Mouse (Mus musculus): ENCODE measurements around the gene Vmn1r179. TPM values are rescaled to one million over a fixed set of nuclear protein-coding genes. Genes with fewer than 3 reads are reported as not detected.
"Not testable (repeated sequence)": the region's sequence is repeated elsewhere in the genome, so short reads cannot be mapped to it uniquely, and the experiment has no call there.

Gene Vmn1r179
- total RNA-seq (2015; ENCODE audit: low replicate concordance): not detected in 2 replicates
- total RNA-seq (2017; ENCODE audit: low replicate concordance): not detected in 2 replicates

- no peak for ATAC-seq (replicated peaks; ENCODE audit: low FRiP score, poor library complexity, severe bottlenecking)
Observed at GRCm38 (mm10) chr7:23926678-23927077, at the start of gene Vmn1r179. TSS of gene Vmn1r179 (plus strand) at chr7:23926978.

DNA sequence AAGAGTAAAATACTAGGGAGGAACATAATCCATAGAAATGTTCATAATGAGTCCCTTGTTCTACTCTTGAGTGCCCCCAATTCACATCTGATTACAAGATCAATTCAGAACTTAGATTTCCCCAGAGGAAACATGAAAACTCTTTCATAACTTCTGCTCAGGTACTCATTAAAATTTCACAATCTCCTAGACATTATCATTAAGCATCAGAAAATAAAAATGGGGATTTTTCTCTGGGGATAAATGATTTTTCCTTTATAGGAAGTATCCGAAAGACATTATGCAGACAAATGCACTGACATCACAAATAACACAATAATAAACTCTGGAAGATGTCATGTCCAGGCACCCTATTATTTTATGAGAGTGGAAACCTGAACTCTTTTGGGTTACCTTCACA lies 35.1 kb upstream of the Vmn1r179 start, which contains the start of gene Vmn1r178:
TSS of gene Vmn1r178 (plus strand) at position 301 of the 400 bp plus-strand sequence.
- no peak for ATAC-seq (replicated peaks; ENCODE audit: low FRiP score, poor library complexity, severe bottlenecking)

GRCm38 (mm10) chr7:23950332-23950731 lies 23.6 kb downstream of the Vmn1r179 start, which contains the start of gene Vmn1r180:
TSS of gene Vmn1r180 (plus strand) at chr7:23950632.
- ATAC-seq (replicated peaks; ENCODE audit: low FRiP score, poor library complexity, severe bottlenecking): no peak

DNA sequence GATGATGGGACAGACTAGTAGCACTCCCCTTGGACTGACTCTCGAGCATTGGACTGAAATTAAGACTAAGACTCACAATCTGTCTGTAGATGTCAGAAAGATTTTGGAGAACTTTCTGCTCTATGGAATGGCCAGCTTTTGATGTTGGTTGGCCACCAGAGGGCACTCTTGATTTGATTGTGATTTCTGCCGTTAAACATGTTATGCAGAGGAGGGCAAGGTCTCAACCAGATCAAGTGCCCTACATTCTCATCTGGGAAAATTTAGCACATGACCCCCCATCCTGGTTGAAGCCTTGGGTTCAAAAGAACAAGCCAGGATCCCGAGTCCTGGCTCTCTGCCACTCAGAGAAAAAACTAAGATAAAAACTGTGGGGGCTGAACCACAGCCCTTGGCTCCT lies 41.3 kb downstream of the Vmn1r179 start:
- ATAC-seq (replicated peaks; ENCODE audit: low FRiP score, poor library complexity, severe bottlenecking): not testable (repeated sequence)

- not testable (repeated sequence) for ATAC-seq (replicated peaks; ENCODE audit: low FRiP score, poor library complexity, severe bottlenecking)
Observed at GRCm38 (mm10) chr7:23974315-23974714, 47.5 kb downstream of the Vmn1r179 start, which contains the start of gene Vmn1r181. TSS of gene Vmn1r181 (plus strand) at chr7:23974615.

Other genes starting within 250 kb of the Vmn1r179 start
- gene Vmn1r173, start 226.3 kb upstream of the Vmn1r179 start, total RNA-seq (2015; ENCODE audit: low replicate concordance): not detected in 2 replicates
- gene Vmn1r173, start 226.3 kb upstream of the Vmn1r179 start, total RNA-seq (2017; ENCODE audit: low replicate concordance): not detected in 2 replicates
- not detected in 2 replicates for gene Vmn1r174, start 174.7 kb upstream of the Vmn1r179 start, total RNA-seq (2015; ENCODE audit: low replicate concordance)
- gene Vmn1r174, start 174.7 kb upstream of the Vmn1r179 start, total RNA-seq (2017; ENCODE audit: low replicate concordance): not detected in 2 replicates
- not detected in 2 replicates for gene Vmn1r175, start 116.3 kb upstream of the Vmn1r179 start, total RNA-seq (2015; ENCODE audit: low replicate concordance)
- gene Vmn1r175, start 116.3 kb upstream of the Vmn1r179 start, total RNA-seq (2017; ENCODE audit: low replicate concordance): not detected in 2 replicates
- not detected in 2 replicates for gene Vmn1r176, start 89.6 kb upstream of the Vmn1r179 start, total RNA-seq (2015; ENCODE audit: low replicate concordance)
- gene Vmn1r176, start 89.6 kb upstream of the Vmn1r179 start, total RNA-seq (2017; ENCODE audit: low replicate concordance): not detected in 2 replicates
- gene Vmn1r177, start 60.5 kb upstream of the Vmn1r179 start, total RNA-seq (2015; ENCODE audit: low replicate concordance): not detected in 2 replicates
- not detected in 2 replicates for gene Vmn1r177, start 60.5 kb upstream of the Vmn1r179 start, total RNA-seq (2017; ENCODE audit: low replicate concordance)
- not detected in 2 replicates for gene Vmn1r178, start 35.0 kb upstream of the Vmn1r179 start, total RNA-seq (2015; ENCODE audit: low replicate concordance)
- gene Vmn1r178, start 35.0 kb upstream of the Vmn1r179 start, total RNA-seq (2017; ENCODE audit: low replicate concordance): not detected in 2 replicates
- gene Vmn1r180, start 23.7 kb downstream of the Vmn1r179 start, total RNA-seq (2015; ENCODE audit: low replicate concordance): not detected in 2 replicates
- not detected in 2 replicates for gene Vmn1r180, start 23.7 kb downstream of the Vmn1r179 start, total RNA-seq (2017; ENCODE audit: low replicate concordance)
- not detected in 2 replicates for gene Vmn1r181, start 47.6 kb downstream of the Vmn1r179 start, total RNA-seq (2015; ENCODE audit: low replicate concordance)
- not detected in 2 replicates for gene Vmn1r181, start 47.6 kb downstream of the Vmn1r179 start, total RNA-seq (2017; ENCODE audit: low replicate concordance)
- gene V1rd19, start 74.7 kb downstream of the Vmn1r179 start, total RNA-seq (2015; ENCODE audit: low replicate concordance): not detected in 2 replicates
- gene V1rd19, start 74.7 kb downstream of the Vmn1r179 start, total RNA-seq (2017; ENCODE audit: low replicate concordance): not detected in 2 replicates
- not detected in 2 replicates for gene Vmn1r183, start 126.3 kb downstream of the Vmn1r179 start, total RNA-seq (2015; ENCODE audit: low replicate concordance)
- gene Vmn1r183, start 126.3 kb downstream of the Vmn1r179 start, total RNA-seq (2017; ENCODE audit: low replicate concordance): not detected in 2 replicates
- 16.6 and 25.2 TPM in 2 replicates for gene Zfp180, start 154.9 kb downstream of the Vmn1r179 start, total RNA-seq (2015; ENCODE audit: low replicate concordance)
- gene Zfp180, start 154.9 kb downstream of the Vmn1r179 start, total RNA-seq (2017; ENCODE audit: low replicate concordance): 19.4 and 20.3 TPM in 2 replicates
- 3.2 and 4.2 TPM in 2 replicates for gene Zfp112, start 185.3 kb downstream of the Vmn1r179 start, total RNA-seq (2015; ENCODE audit: low replicate concordance)
- gene Zfp112, start 185.3 kb downstream of the Vmn1r179 start, total RNA-seq (2017; ENCODE audit: low replicate concordance): 1.3 and 2.3 TPM in 2 replicates
- 5.4 TPM in 1 of 2 replicates, not detected in the other for gene Zfp235, start 207.2 kb downstream of the Vmn1r179 start, total RNA-seq (2015; ENCODE audit: low replicate concordance)
- gene Zfp235, start 207.2 kb downstream of the Vmn1r179 start, total RNA-seq (2017; ENCODE audit: low replicate concordance): not detected in 2 replicates
- gene Zfp114, start 248.1 kb downstream of the Vmn1r179 start, total RNA-seq (2015; ENCODE audit: low replicate concordance): 0.42 TPM in 1 of 2 replicates, not detected in the other
- not detected in 2 replicates for gene Zfp114, start 248.1 kb downstream of the Vmn1r179 start, total RNA-seq (2017; ENCODE audit: low replicate concordance)

All from erythroid progenitor cell, adult 5-6 weeks (primary cell).